Mouse (Mus musculus) heart, postnatal 0 days (tissue): ENCODE measurements around the gene Heg1.

Source experiments
- CTCF ChIP-seq: IDR thresholded peaks from 2 replicates; pipeline ENCODE4 v1.5.1; 2016; ENCODE audit warnings: antibody characterized with exemption, control low read depth, low read depth
- EP300 ChIP-seq: IDR thresholded peaks from 2 replicates; pipeline ENCODE4 v1.6.1; 2016; ENCODE audit warnings: antibody characterized with exemption, low read depth

DNA sequence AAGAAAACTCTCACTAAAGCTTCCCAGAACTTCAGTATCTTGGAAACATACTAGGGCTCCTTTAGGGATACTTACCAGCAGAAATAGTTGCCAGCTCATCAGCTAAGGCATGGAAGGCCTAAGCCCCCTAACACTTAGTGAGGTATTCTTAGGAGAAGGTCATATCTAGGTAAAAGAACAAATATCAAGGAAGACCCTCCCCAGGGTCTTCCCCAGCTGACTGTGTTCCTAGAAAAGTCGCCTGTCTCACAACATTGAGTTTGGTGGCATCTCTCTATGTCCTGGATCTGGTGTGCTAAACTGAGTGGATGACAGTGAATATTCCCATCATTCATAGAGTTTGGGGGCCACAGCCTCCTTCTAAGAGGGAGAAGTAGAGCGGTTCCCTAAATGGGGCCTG, 13.2 kb upstream of the Heg1 start:
- TF ChIP-seq CTCF (no peak), EP300 (no peak)
